Mouse (Mus musculus) heart, embryonic 16.5 days (tissue): ENCODE results near the gene Scrn1. TPM values are rescaled to one million over a fixed set of nuclear protein-coding genes. Genes with fewer than 3 reads are reported as not detected.

Experiments
- ATAC-seq: fragments of 200-750 bp; cut with Nextera tagmentation; replicated peaks from 2 replicates; pipeline ENCODE4 v1.8.0; 2017; ENCODE audit warnings: moderate number of reproducible peaks; ENCODE audit not compliant: insufficient read depth, low FRiP score; ENCODE audit errors: extremely low read depth
- H3K27ac ChIP-seq: fragments of 300-500 bp; sonication (generic); 2 replicates; pipeline ENCODE4 v1.5.1; 2014; ENCODE audit warnings: mild to moderate bottlenecking, low read length, control low read depth, moderate library complexity
- H3K27me3 ChIP-seq: fragments of 300-500 bp; sonication (generic); 2 replicates; pipeline ENCODE4 v1.6.1; 2014; ENCODE audit warnings: low read length, mixed read lengths; ENCODE audit not compliant: control insufficient read depth, insufficient read depth
- H3K36me3 ChIP-seq: fragments of 300-500 bp; sonication (generic); 2 replicates; pipeline ENCODE4 v1.6.1; 2014; ENCODE audit not compliant: control insufficient read depth, insufficient read depth
- H3K4me1 ChIP-seq: fragments of 300-500 bp; sonication (generic); 2 replicates; pipeline ENCODE4 v1.6.1; 2014; ENCODE audit warnings: low read length, mixed read lengths; ENCODE audit not compliant: control insufficient read depth, insufficient read depth
- H3K4me2 ChIP-seq: fragments of 300-500 bp; sonication (generic); 2 replicates; pipeline ENCODE4 v1.6.1; 2014; ENCODE audit warnings: low read depth, mild to moderate bottlenecking, control low read depth, low read length
- H3K4me3 ChIP-seq: fragments of 300-500 bp; sonication (generic); 2 replicates; pipeline ENCODE4 v1.5.1; 2014; ENCODE audit warnings: mild to moderate bottlenecking, control low read depth, low read length
- H3K9ac ChIP-seq: fragments of 300-500 bp; sonication (generic); 2 replicates; pipeline ENCODE4 v1.6.1; 2014; ENCODE audit warnings: low read length, control low read depth
- H3K9me3 ChIP-seq: fragments of 300-500 bp; sonication (generic); replicated peaks from 2 replicates; pipeline ENCODE4 v1.6.1; 2016; ENCODE audit warnings: low read length; ENCODE audit not compliant: control insufficient read depth
- WGBS: fragments of 180-500 bp; shearing (Covaris S2); extraction: QIAGEN DNeasy Blood & Tissue Kit; methylation state at CpG from one replicate; pipeline ENCODE4 v1.1.7; 2014; 5-methylcytosine and 5-hydroxymethylcytosine counted together
- polyA plus RNA-seq: library from polyadenylated mRNA; unstranded; fragments of >200 nt; fragmentation: Nextera tagmentation; extraction: Ambion mirVana; gene quantifications from 2 replicates; pipeline ENCODE4 v1.2.1, GENCODE M21; 2015

Scrn1 gene
- polyA plus RNA-seq, 1 experiment from 2014 or later: 5.1 TPM

- H3K27ac ChIP-seq: no peak overlapping the region
- H3K4me1 ChIP-seq: 0 out of 2 replicates have a peak, but pooled peaks cover 2% of the 10 kb centered on the region
- no peak overlapping the region for H3K4me3 ChIP-seq
- no peak overlapping the region for H3K4me2 ChIP-seq
- ATAC-seq: no peak
- H3K27me3 ChIP-seq: no peaks in the 10 kb centered on the region
- H3K9me3 ChIP-seq: no peaks in the 10 kb centered on the region
- H3K36me3 ChIP-seq: no peaks in the 10 kb centered on the region
- 69% methylated on average over 15 of the region's 15 CpGs for WGBS
- no peak overlapping the region for H3K9ac ChIP-seq
Observed at GRCm38 (mm10) chr6:54481390-54482112, 84.7 kb downstream of the Scrn1 start.

- Histone ChIP-seq H3K4me1 (peaks cover 9% of the 10 kb centered on the region), H3K9ac (no peak overlapping the region), H3K4me3 (no peak overlapping the region), H3K27ac (no peak overlapping the region), H3K36me3 (no peaks in the 10 kb centered on the region), H3K4me2 (no peak overlapping the region), H3K27me3 (no peaks in the 10 kb centered on the region), H3K9me3 (no peaks in the 10 kb centered on the region)
- 62% methylated on average over 5 of the region's 5 CpGs for WGBS
- no peak for ATAC-seq
Observed at GRCm38 (mm10) chr6:54478646-54479324, 87.5 kb downstream of the Scrn1 start.

GRCm38 (mm10) chr6:54475926-54476667 lies 90.2 kb downstream of the Scrn1 start:
- Histone ChIP-seq H3K27ac (no peak overlapping the region), H3K27me3 (no peaks in the 10 kb centered on the region)

GRCm38 (mm10) chr6:54472846-54473715 lies 93.2 kb downstream of the Scrn1 start:
- Histone ChIP-seq H3K27me3 (no peaks in the 10 kb centered on the region), H3K4me1 (peaks cover 32% of the 10 kb centered on the region), H3K9me3 (no peaks in the 10 kb centered on the region), H3K4me3 (no peak overlapping the region), H3K36me3 (no peaks in the 10 kb centered on the region), H3K9ac (no peak overlapping the region), H3K4me2 (no peak overlapping the region), H3K27ac (peak overlapping the region; percentile 34)
- peak; percentile 58 for ATAC-seq
- WGBS: 54% methylated on average over 8 of the region's 8 CpGs

More at GRCm38 (mm10) chr6:54475926-54476667, 90.2 kb downstream of the Scrn1 start:
- Histone ChIP-seq H3K4me1 (peaks cover 30% of the 10 kb centered on the region), H3K36me3 (no peaks in the 10 kb centered on the region), H3K9ac (no peak overlapping the region), H3K9me3 (no peaks in the 10 kb centered on the region), H3K4me3 (no peak overlapping the region), H3K4me2 (no peak overlapping the region)
- WGBS: 79% methylated on average over 19 of the region's 19 CpGs
- ATAC-seq: no peak

GRCm38 (mm10) chr6:54471866-54472265 lies 94.4 kb downstream of the Scrn1 start:
- Histone ChIP-seq H3K27ac (peak overlapping the region; percentile 52), H3K4me3 (no peak overlapping the region), H3K9ac (no peak overlapping the region), H3K4me1 (peaks cover 38% of the 10 kb centered on the region), H3K9me3 (no peaks in the 10 kb centered on the region), H3K36me3 (no peaks in the 10 kb centered on the region), H3K27me3 (no peaks in the 10 kb centered on the region), H3K4me2 (no peak overlapping the region)
- 39% methylated on average over 7 of the region's 7 CpGs for WGBS
- ATAC-seq: no peak

- 33% methylated on average over 3 of the region's 3 CpGs for WGBS
Observed at GRCm38 (mm10) chr6:54467371-54467770, 98.9 kb downstream of the Scrn1 start.

GRCm38 (mm10) chr6:54464926-54465325 lies 101.4 kb downstream of the Scrn1 start:
- 62% methylated on average over 4 of the region's 4 CpGs for WGBS
- no peak for ATAC-seq

More at GRCm38 (mm10) chr6:54467371-54467770, 98.9 kb downstream of the Scrn1 start:
- Histone ChIP-seq H3K36me3 (no peaks in the 10 kb centered on the region), H3K27ac (peak overlapping the region; percentile 98), H3K4me2 (peak overlapping the region; percentile 46; the same call in 1 of the 2 replicates), H3K9me3 (no peaks in the 10 kb centered on the region), H3K4me1 (peaks cover 37% of the 10 kb centered on the region), H3K9ac (peak overlapping the region; percentile 56), H3K27me3 (no peaks in the 10 kb centered on the region), H3K4me3 (no peak overlapping the region)
- peak; percentile 76 for ATAC-seq

GRCm38 (mm10) chr6:54463701-54464458 lies 102.4 kb downstream of the Scrn1 start:
- no peak for ATAC-seq

More at GRCm38 (mm10) chr6:54464926-54465325, 101.4 kb downstream of the Scrn1 start:
- H3K9me3 ChIP-seq: no peaks in the 10 kb centered on the region; the same call in 1 of the 2 replicates
- no peaks in the 10 kb centered on the region for H3K36me3 ChIP-seq
- H3K4me1 ChIP-seq: peaks cover 40% of the 10 kb centered on the region
- H3K4me2 ChIP-seq: no peak overlapping the region
- no peak overlapping the region for H3K4me3 ChIP-seq
- no peaks in the 10 kb centered on the region for H3K27me3 ChIP-seq
- no peak overlapping the region for H3K9ac ChIP-seq
- H3K27ac ChIP-seq: peak overlapping the region; percentile 40; the same call in 1 of the 2 replicates

More at GRCm38 (mm10) chr6:54463701-54464458, 102.4 kb downstream of the Scrn1 start:
- H3K27me3 ChIP-seq: no peaks in the 10 kb centered on the region
- peaks cover 47% of the 10 kb centered on the region for H3K4me1 ChIP-seq
- WGBS: 52% methylated on average over 8 of the region's 8 CpGs
- H3K27ac ChIP-seq: peak overlapping the region; percentile 50
- no peak overlapping the region for H3K4me3 ChIP-seq
- no peaks in the 10 kb centered on the region for H3K36me3 ChIP-seq
- H3K4me2 ChIP-seq: no peak overlapping the region
- no peak overlapping the region for H3K9ac ChIP-seq
- no peaks in the 10 kb centered on the region; the same call in 1 of the 2 replicates for H3K9me3 ChIP-seq
